Mouse (Mus musculus): ENCODE data around the gene Ddx39b. TPM values are rescaled to one million over a fixed set of nuclear protein-coding genes. Genes with fewer than 3 reads are reported as not detected.
A peak's percentile ranks its signal among the peaks of the same experiment; 100 is the strongest.

The Ddx39b gene
- total RNA-seq (2021), result 100 to 1,000 TPM; 195 to 213 TPM
- long read RNA-seq, experiment 1, transcript Ddx39b-201 (11 exons, 1,739 nt), result major isoform, 68 of 103 reads
- long read RNA-seq, experiment 1, partial matches to known transcripts, result 12 of 103 reads
- long read RNA-seq, experiment 1, other reads (novel, unspliced or antisense), result 19 of 103 reads
- long read RNA-seq, experiment 2, transcript Ddx39b-201 (11 exons, 1,739 nt), result major isoform, 172 of 212 reads
- long read RNA-seq, experiment 2, transcript Ddx39b-203 (10 exons, 2,848 nt), result minor isoform, 10 of 212 reads
- long read RNA-seq, experiment 2, partial matches to known transcripts, result 13 of 212 reads
- long read RNA-seq, experiment 2, other reads (novel, unspliced or antisense), result 17 of 212 reads

- peak; percentile 94 for DNase-seq (ENCODE audit: low spot score in 2 of 2)
Observed at GRCm38 (mm10) chr17:35241305-35242014, at the start of gene Ddx39b. Gene Ddx39b, plus strand, starts transcription at chr17:35241746.

- DNase-seq (ENCODE audit: low spot score in 2 of 2), result no peak
Observed at GRCm38 (mm10) chr17:35192924-35193323, 48.6 kb upstream of the Ddx39b start.

GRCm38 (mm10) chr17:35193881-35194843, 47.4 kb upstream of the Ddx39b start, which contains the start of gene Ltb:
Gene Ltb, plus strand, starts transcription at chr17:35194439.
- DNase-seq (ENCODE audit: low spot score in 2 of 2), result peak in 1 of 2 experiments; percentile 33

GRCm38 (mm10) chr17:35194844-35195630, 46.5 kb upstream of the Ddx39b start:
- no peak for DNase-seq (ENCODE audit: low spot score in 2 of 2)

- DNase-seq (ENCODE audit: low spot score in 2 of 2), result peak; percentile 84 to 90
Observed at GRCm38 (mm10) chr17:35195631-35196320, 45.8 kb upstream of the Ddx39b start.

- DNase-seq (ENCODE audit: low spot score in 2 of 2), result no peak
Observed at GRCm38 (mm10) chr17:35196321-35196641, 45.3 kb upstream of the Ddx39b start.

- no peak for DNase-seq (ENCODE audit: low spot score in 2 of 2)
Observed at GRCm38 (mm10) chr17:35197126-35197525, 44.4 kb upstream of the Ddx39b start.

- DNase-seq (ENCODE audit: low spot score in 2 of 2), result no peak
Observed at GRCm38 (mm10) chr17:35198029-35198428, 43.5 kb upstream of the Ddx39b start.

GRCm38 (mm10) chr17:35198946-35199345, 42.6 kb upstream of the Ddx39b start:
- DNase-seq (ENCODE audit: low spot score in 2 of 2), result no peak

GRCm38 (mm10) chr17:35200398-35200797, 41.1 kb upstream of the Ddx39b start:
- no peak for DNase-seq (ENCODE audit: low spot score in 2 of 2)

GRCm38 (mm10) chr17:35201128-35201527, 40.4 kb upstream of the Ddx39b start:
- no peak for DNase-seq (ENCODE audit: low spot score in 2 of 2)

- DNase-seq (ENCODE audit: low spot score in 2 of 2), result peak; percentile 38 to 52
Observed at GRCm38 (mm10) chr17:35201787-35202186, 39.8 kb upstream of the Ddx39b start, which contains the start of gene Tnf. Gene Tnf, minus strand, starts transcription at chr17:35202007.

- no peak for DNase-seq (ENCODE audit: low spot score in 2 of 2)
Observed at GRCm38 (mm10) chr17:35202442-35202841, 39.1 kb upstream of the Ddx39b start.

- DNase-seq (ENCODE audit: low spot score in 2 of 2), result no peak
Observed at GRCm38 (mm10) chr17:35204494-35205379, 36.8 kb upstream of the Ddx39b start, which contains the start of gene Lta. Gene Lta, minus strand, starts transcription at chr17:35205351.

GRCm38 (mm10) chr17:35205380-35205769, 36.2 kb upstream of the Ddx39b start:
- DNase-seq (ENCODE audit: low spot score in 2 of 2), result no peak

GRCm38 (mm10) chr17:35209785-35210535, 31.6 kb upstream of the Ddx39b start:
- no peak for DNase-seq (ENCODE audit: low spot score in 2 of 2)

GRCm38 (mm10) chr17:35210593-35210992, 31.0 kb upstream of the Ddx39b start:
- no peak for DNase-seq (ENCODE audit: low spot score in 2 of 2)

- DNase-seq (ENCODE audit: low spot score in 2 of 2), result no peak
Observed at GRCm38 (mm10) chr17:35213071-35213470, 28.5 kb upstream of the Ddx39b start.

All from adrenal gland, adult 18-20 months (tissue).